Mouse (Mus musculus) intestine, embryonic 14.5 days (tissue): ENCODE data around the gene Taar7f. TPM values are rescaled to one million over a fixed set of nuclear protein-coding genes. Genes with fewer than 3 reads are reported as not detected.

ENCODE experiments used
- ATAC-seq: fragments of 200-750 bp; cut with Nextera tagmentation; replicated peaks from 2 replicates; pipeline ENCODE4 v1.8.0; 2017; ENCODE audit warnings: low read depth, moderate number of reproducible peaks, moderate TSS enrichment, moderate library complexity; ENCODE audit not compliant: low FRiP score, low TSS enrichment
- DNase-seq: peaks from one replicate; pipeline ENCODE4 v3.0.0-alpha.2; 2018; ENCODE audit warnings: low spot score
- H3K27ac ChIP-seq: fragments of 300-500 bp; sonication (generic); 2 replicates; pipeline ENCODE4 v1.5.1; 2014; ENCODE audit warnings: low read depth, mild to moderate bottlenecking, control low read depth
- H3K27me3 ChIP-seq: fragments of 300-500 bp; sonication (generic); replicated peaks from 2 replicates; pipeline ENCODE4 v1.6.1; 2014; ENCODE audit warnings: low read length, control low read depth; ENCODE audit not compliant: control insufficient read depth, insufficient read depth
- H3K36me3 ChIP-seq: fragments of 300-500 bp; sonication (generic); 2 replicates; pipeline ENCODE4 v1.6.1; 2014; ENCODE audit warnings: low read length, control low read depth; ENCODE audit not compliant: control insufficient read depth, insufficient read depth
- H3K4me1 ChIP-seq: fragments of 300-500 bp; sonication (generic); replicated peaks from 2 replicates; pipeline ENCODE4 v1.6.1; 2014; ENCODE audit warnings: low read length, control low read depth, mixed read lengths; ENCODE audit not compliant: control insufficient read depth, insufficient read depth
- H3K4me2 ChIP-seq: fragments of 300-500 bp; sonication (generic); 2 replicates; pipeline ENCODE4 v1.6.1; 2014; ENCODE audit warnings: low read length
- H3K4me3 ChIP-seq: fragments of 300-500 bp; sonication (generic); 2 replicates; pipeline ENCODE4 v1.5.1; 2014; ENCODE audit warnings: low read depth, low read length, control low read depth, mixed read lengths
- H3K9ac ChIP-seq: fragments of 300-500 bp; sonication (generic); 2 replicates; pipeline ENCODE4 v1.6.1; 2014; ENCODE audit warnings: mild to moderate bottlenecking, low read length
- H3K9me3 ChIP-seq: fragments of 300-500 bp; sonication (generic); 2 replicates; pipeline ENCODE4 v1.6.1; 2016; ENCODE audit warnings: low read length, control low read depth; ENCODE audit not compliant: control insufficient read depth
- WGBS: fragments of 180-500 bp; shearing (Covaris S2); extraction: QIAGEN DNeasy Blood & Tissue Kit; methylation state at CpG from one replicate; pipeline ENCODE4 v1.1.7; 2014; 5-methylcytosine and 5-hydroxymethylcytosine counted together
- polyA plus RNA-seq: library from polyadenylated mRNA; unstranded; fragments of >200 nt; fragmentation: Nextera tagmentation; extraction: Ambion mirVana; gene quantifications from 2 replicates; pipeline ENCODE4 v1.2.1, GENCODE M21; 2014

The Taar7f gene
- not detected in 2 replicates for polyA plus RNA-seq

DNA sequence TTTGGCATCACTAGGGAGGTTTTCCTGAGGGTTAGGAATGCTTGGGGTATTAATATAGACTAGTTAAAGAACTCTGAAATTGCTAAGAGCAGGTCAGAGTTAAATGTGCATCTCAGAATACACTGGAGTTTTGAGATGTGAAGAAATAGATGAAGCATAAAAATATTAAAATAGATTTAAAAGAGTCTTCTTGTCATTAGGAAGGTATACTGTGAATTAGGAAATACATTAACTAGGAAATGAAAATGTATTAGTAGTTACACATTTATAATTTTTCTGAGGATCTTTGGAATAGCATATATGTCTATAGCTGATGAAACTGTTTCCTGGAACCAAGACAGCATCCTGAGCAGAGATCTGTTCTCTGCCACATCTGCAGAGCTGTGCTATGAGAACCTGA, at the start of gene Taar7f:
Gene Taar7f (plus strand): TSS at position 301 of the 400 bp plus-strand sequence.
- Histone ChIP-seq H3K4me3 (no peak within 1 kb of the TSS), H3K4me2 (no peak within 1 kb of the TSS), H3K27ac (no peak within 1 kb of the TSS), H3K9me3 (no peaks in the 10 kb centered on the region), H3K27me3 (no peaks in the 10 kb centered on the region), H3K36me3 (no peaks in the 10 kb centered on the region), H3K9ac (no peak within 1 kb of the TSS), H3K4me1 (0 out of 2 replicates have a peak, but pooled peaks cover 4% of the 10 kb centered on the region)
- no peak for DNase-seq
- ATAC-seq: no peak

DNA sequence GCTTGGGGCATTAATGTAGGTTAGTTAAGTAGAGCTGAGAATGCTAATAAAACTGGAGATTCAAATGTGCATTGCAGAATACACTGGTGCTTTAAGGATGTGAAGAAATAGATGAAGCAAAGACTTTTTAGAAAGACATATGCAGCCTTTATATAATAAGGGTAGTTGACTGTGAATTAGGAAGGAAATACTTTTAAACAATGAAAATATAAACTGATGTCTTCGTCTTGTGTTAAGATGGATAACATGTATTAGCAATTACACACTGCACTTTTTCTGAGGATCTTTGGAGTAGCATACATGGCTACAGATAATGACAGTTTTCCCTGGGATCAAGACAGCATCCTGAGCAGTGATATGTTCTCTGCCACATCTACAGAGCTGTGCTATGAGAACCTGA, 49.7 kb upstream of the Taar7f start, which contains the start of gene Taar7b:
Gene Taar7b (plus strand): TSS at position 301 of the 400 bp plus-strand sequence.
- Histone ChIP-seq H3K4me1 (no peaks in the 10 kb centered on the region), H3K9me3 (no peaks in the 10 kb centered on the region), H3K4me3 (no peak within 1 kb of the TSS), H3K27ac (no peak within 1 kb of the TSS), H3K27me3 (no peaks in the 10 kb centered on the region), H3K9ac (no peak within 1 kb of the TSS), H3K36me3 (no peaks in the 10 kb centered on the region), H3K4me2 (no peak within 1 kb of the TSS)
- 76% methylated on average over 1 of the region's 1 CpGs for WGBS
- DNase-seq (no peak), ATAC-seq (no peak)

DNA sequence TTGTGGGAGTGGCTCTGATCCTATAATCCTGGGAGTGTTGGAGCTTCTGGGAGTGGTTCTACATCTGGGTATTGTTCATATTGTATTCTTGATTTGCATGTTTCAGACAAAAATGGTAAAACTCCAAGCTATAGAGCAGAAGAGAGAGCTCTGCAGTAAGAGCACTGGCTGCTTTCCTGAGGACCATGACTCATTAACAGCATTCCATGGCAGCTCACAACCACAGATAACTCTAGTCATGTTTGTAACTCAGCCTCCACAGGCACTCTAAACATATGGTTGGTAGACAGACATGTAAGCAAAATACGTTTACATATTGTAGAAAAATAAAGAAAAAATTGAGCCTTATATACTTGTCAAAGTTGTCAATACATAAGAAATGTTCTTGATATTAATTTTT, 42.9 kb upstream of the Taar7f start:
- ATAC-seq (no peak), DNase-seq (no peak)
- no peaks in the 10 kb centered on the region for H3K9me3 ChIP-seq
- H3K27ac ChIP-seq: no peak overlapping the region
- H3K4me2 ChIP-seq: no peak overlapping the region
- WGBS: 69% methylated on average over 1 of the region's 1 CpGs
- H3K4me1 ChIP-seq: no peaks in the 10 kb centered on the region
- H3K27me3 ChIP-seq: no peaks in the 10 kb centered on the region
- no peaks in the 10 kb centered on the region for H3K36me3 ChIP-seq
- H3K4me3 ChIP-seq: no peak overlapping the region
- no peak overlapping the region for H3K9ac ChIP-seq

DNA sequence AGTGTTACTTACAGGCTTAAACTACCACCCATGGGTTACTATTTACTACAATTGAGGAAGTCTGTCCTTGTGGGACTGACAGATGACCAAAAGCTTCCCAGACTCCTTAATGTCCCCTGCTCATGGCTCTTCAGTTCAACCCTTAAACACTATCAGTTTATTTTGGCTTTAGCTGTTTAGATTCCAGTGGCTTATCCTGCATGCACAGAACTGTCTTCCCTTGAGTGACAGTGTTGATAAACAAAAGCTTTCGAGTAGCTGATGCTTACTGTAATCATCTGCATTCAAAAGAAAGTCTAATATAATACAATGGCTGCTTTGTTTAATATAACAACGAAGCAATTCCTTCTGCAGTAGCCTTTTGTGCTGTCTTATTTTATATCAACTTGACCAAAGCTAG, 42.3 kb upstream of the Taar7f start:
- DNase-seq (no peak), ATAC-seq (no peak)
- H3K4me3 ChIP-seq: no peak overlapping the region
- H3K9ac ChIP-seq: no peak overlapping the region
- H3K9me3 ChIP-seq: no peaks in the 10 kb centered on the region
- no peak overlapping the region for H3K27ac ChIP-seq
- WGBS: 39% methylated on average over 2 of the region's 2 CpGs
- no peaks in the 10 kb centered on the region for H3K27me3 ChIP-seq
- no peak overlapping the region for H3K4me2 ChIP-seq
- no peaks in the 10 kb centered on the region for H3K4me1 ChIP-seq
- no peaks in the 10 kb centered on the region for H3K36me3 ChIP-seq

DNA sequence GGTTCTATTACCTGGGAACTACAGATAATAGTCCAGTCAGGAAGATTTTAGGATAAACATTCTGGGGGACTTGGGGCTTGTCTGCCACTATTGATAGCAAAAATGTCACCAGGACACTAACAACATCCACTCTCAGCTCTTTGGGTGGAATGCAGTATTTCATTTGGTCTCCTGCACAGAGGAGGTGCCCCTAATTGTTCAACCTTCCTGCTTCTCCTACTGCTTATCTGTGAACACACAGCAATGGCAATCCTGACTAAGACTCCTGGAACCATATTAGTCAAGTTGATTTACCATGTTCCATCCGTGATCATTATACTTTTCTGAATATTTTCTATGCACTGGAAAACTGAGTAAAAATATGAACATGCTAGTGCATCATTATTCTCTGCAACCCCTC, 41.2 kb upstream of the Taar7f start:
- Histone ChIP-seq H3K27ac (no peak overlapping the region), H3K9ac (no peak overlapping the region), H3K36me3 (no peaks in the 10 kb centered on the region), H3K4me1 (no peaks in the 10 kb centered on the region), H3K27me3 (no peaks in the 10 kb centered on the region), H3K4me3 (no peak overlapping the region), H3K9me3 (no peaks in the 10 kb centered on the region), H3K4me2 (no peak overlapping the region)
- DNase-seq (no peak), ATAC-seq (no peak)
- WGBS: 79% methylated on average over 1 of the region's 1 CpGs

DNA sequence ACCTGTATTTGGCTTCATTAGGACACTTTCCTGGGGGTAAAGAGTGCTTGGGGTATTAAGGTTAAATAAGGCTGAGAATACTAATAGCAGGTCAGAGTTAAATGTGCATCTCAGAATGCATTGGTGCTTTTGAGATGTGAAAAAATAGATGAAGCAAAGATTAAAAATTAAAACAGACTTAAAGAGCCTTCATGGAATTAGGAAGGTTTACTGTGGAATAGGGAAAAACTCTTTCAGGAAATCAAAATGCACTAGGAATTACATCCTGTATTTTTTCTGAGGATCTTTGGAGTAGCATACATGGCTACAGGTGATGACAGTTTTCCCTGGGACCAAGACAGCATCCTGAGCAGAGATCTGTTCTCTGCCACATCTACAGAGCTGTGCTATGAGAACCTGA, 22.4 kb upstream of the Taar7f start, which contains the start of gene Taar7d:
Gene Taar7d (plus strand): TSS at position 301 of the 400 bp plus-strand sequence.
- Histone ChIP-seq H3K27ac (no peak within 1 kb of the TSS), H3K4me3 (no peak within 1 kb of the TSS), H3K9me3 (no peaks in the 10 kb centered on the region), H3K36me3 (no peaks in the 10 kb centered on the region), H3K4me1 (no peaks in the 10 kb centered on the region), H3K9ac (no peak within 1 kb of the TSS), H3K27me3 (no peaks in the 10 kb centered on the region), H3K4me2 (no peak within 1 kb of the TSS)
- ATAC-seq (no peak), DNase-seq (no peak)

DNA sequence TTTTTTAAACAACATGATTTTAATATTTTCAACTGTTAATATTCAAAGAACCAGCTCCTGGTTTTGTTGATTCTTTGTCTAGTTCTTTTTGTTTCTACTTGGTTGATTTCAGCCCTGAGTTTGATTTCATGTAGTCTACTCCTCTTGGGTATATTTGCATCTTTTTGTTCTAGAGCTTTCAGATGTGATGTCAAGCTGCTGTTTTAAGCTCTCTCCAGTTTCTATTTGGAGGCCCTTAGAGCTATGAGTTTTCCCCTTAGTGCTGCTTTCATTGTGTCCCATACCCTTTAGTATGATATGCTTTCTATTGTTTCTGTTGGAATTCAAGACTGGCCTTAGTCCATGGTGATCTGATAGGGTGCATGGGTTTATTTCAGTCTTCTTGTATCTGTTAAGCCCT, 18.0 kb upstream of the Taar7f start:
- Histone ChIP-seq H3K36me3 (no peaks in the 10 kb centered on the region), H3K9me3 (no peaks in the 10 kb centered on the region), H3K27me3 (no peaks in the 10 kb centered on the region), H3K4me2 (no peak overlapping the region), H3K4me3 (no peak overlapping the region), H3K4me1 (no peaks in the 10 kb centered on the region), H3K9ac (no peak overlapping the region), H3K27ac (no peak overlapping the region)
- DNase-seq: no peak
- ATAC-seq: no peak

DNA sequence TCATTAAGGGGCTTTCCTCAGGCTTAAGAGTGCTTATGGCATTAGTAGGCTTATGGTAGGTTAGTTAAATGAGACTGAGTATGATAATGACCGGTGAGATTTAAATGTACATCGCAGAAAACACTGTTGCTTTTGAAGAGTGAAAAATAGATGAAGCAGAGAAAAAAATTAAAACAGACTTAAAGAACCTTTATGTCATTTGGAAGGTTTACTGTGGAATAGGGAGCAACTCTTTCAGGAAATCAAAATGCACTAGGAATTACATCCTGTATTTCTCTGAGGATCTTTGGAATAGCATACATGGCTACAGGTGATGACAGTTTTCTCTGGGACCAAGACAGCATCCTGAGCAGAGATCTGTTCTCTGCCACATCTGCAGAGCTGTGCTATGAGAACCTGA, 12.0 kb upstream of the Taar7f start, which contains the start of gene Taar7e:
Gene Taar7e (plus strand): TSS at position 301 of the 400 bp plus-strand sequence.
- Histone ChIP-seq H3K4me3 (no peak within 1 kb of the TSS), H3K27ac (no peak within 1 kb of the TSS), H3K36me3 (no peaks in the 10 kb centered on the region), H3K4me2 (no peak within 1 kb of the TSS), H3K4me1 (no peaks in the 10 kb centered on the region), H3K9me3 (no peaks in the 10 kb centered on the region), H3K27me3 (no peaks in the 10 kb centered on the region), H3K9ac (no peak within 1 kb of the TSS)
- ATAC-seq (no peak), DNase-seq (no peak)
- WGBS: 88% methylated on average over 2 of the region's 2 CpGs

DNA sequence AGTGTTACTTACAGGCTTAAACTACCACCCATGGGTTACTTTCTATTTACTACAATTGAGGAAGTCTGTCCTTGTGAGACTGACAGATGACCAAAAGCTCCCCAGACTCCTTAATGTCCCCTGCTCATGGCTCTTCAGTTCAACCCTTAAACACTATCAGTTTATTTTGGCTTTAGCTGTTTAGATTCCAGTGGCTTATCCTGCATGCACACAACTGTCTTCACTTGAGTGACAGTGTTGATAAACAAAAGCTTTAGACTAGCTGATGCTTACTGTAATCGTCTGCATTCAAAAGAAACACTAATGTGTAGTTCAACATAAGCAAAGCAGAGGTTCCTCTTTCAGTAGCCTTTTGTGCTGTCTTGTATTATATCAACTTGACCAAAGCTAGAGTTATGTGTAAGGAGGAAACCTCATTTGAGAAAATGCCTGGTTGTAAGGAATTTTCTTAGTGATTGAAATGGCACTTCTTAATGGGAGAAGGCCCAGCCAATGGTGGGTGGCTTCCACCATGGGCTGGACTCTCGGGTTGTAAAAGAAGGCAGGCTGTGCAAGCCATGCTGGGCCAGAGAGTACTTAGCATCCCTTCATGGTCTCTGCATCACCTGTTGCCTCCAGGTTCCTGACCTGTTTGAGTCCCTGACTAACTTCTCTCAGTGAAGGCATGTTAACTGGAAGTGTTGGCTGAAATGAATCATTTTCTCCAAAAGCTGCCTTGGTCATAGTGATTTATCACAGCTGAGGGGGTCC, 9.0 kb upstream of the Taar7f start:
- ATAC-seq (no peak), DNase-seq (no peak)
- 43% methylated on average over 2 of the region's 2 CpGs for WGBS

More for the DNA sequence above, 9.0 kb upstream of the Taar7f start:
- Histone ChIP-seq H3K4me3 (no peak overlapping the region), H3K4me1 (no peaks in the 10 kb centered on the region), H3K27me3 (no peaks in the 10 kb centered on the region), H3K4me2 (no peak overlapping the region), H3K27ac (no peak overlapping the region), H3K9ac (no peak overlapping the region), H3K36me3 (no peaks in the 10 kb centered on the region), H3K9me3 (no peaks in the 10 kb centered on the region)
